Mouse (Mus musculus): ENCODE results near the gene Arfgef3. TPM values are rescaled to one million over a fixed set of nuclear protein-coding genes. Genes with fewer than 3 reads are reported as not detected.
"Not testable (repeated sequence)": the region's sequence is repeated elsewhere in the genome, so short reads cannot be mapped to it uniquely, and the experiment has no call there.

The Arfgef3 gene
- polyA plus RNA-seq, 1 experiment from 2014 or later = 0.02 TPM

DNA sequence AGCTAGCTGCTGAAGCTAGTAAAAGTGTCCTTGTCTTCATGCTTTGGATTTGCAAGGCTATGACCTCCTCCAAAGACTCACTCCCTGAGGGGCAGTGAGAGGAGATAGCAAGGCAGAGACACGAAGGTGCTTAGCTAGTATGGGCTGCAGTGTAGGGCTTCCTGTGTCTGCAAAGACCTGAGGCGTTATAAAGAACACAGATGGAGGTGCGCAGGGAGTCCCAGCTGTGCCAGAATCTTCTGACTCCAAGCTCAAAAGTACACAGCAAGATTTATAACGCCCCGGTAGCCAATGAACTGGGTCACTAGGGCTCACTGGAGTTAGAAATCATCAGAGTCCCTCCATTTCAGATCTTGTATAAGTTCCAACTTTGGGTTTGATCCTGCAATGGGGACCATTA lies 103.2 kb downstream of the Arfgef3 start:
- no peak overlapping the region for H3K4me2 ChIP-seq
- H3K9ac ChIP-seq = no peak overlapping the region
- 66% methylated on average over 5 of the region's 5 CpGs for WGBS (ENCODE audit: insufficient replicate concordance)
- no peak overlapping the region for H3K27ac ChIP-seq
- no peaks in the 10 kb centered on the region for H3K27me3 ChIP-seq
- no peak for DNase-seq
- no peaks in the 10 kb centered on the region for H3K4me1 ChIP-seq (replicated peaks)
- no peaks in the 10 kb centered on the region for H3K9me3 ChIP-seq (replicated peaks)
- H3K36me3 ChIP-seq = no peaks in the 10 kb centered on the region
- ATAC-seq (ENCODE audit: low read depth) = no peak
- no peak overlapping the region for H3K4me3 ChIP-seq (replicated peaks)

DNA sequence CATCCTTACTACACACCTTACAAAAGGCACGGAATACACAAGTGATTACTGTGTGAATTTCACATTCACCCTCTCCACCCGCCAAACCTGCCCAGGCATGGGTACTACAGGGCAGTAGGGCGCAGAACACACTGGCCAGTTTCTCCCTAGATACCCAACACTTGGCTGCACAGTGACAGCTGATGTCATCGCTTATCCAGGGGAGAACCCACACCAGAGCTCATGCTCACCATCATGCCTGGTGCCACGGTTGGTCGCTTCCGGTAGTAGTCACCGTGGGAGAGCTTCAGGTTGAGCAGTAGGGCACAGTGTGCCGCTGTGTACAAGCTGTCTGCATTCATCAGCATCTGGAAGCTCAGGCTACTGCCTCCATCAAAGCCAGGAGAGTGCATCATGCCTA lies 108.3 kb downstream of the Arfgef3 start:
- DNase-seq = no peak
- Histone ChIP-seq H3K4me2 (no peak overlapping the region), H3K4me3 (replicated peaks) (no peak overlapping the region), H3K36me3 (no peaks in the 10 kb centered on the region), H3K9me3 (replicated peaks) (no peaks in the 10 kb centered on the region), H3K27ac (no peak overlapping the region), H3K4me1 (replicated peaks) (no peaks in the 10 kb centered on the region), H3K9ac (no peak overlapping the region), H3K27me3 (no peaks in the 10 kb centered on the region)
- no peak for ATAC-seq (ENCODE audit: low read depth)
- WGBS (ENCODE audit: insufficient replicate concordance) = 72% methylated on average over 9 of the region's 9 CpGs

DNA sequence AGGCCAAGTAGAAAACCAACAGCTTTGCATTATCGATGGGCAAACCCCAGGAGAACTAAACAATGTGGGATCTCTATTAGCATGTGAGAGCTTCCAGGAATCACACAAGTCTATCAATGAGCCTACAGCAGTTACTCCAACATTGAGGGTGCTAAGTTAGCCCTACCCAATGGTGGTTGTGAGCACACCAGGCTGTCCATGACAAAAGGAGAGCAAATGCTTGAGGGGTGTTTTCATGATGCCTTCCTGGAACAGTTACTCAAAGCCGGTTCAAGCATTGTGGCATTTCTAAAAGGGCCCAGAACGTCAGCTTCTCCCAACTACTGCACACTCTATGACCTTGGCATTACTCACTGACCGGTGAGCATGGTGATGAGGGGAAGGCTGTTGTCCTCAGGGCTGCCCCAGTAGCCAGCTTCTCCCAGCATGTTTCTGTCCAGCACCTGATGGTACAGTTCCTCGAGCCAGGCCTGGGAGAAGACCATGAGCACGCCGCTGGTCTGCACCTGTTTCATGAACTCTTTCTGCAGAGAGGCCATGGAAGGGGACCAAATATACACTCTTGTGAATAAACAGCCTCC lies 109.3 kb downstream of the Arfgef3 start:
- Histone ChIP-seq H3K36me3 (no peaks in the 10 kb centered on the region), H3K4me2 (no peak overlapping the region), H3K4me3 (replicated peaks) (no peak overlapping the region), H3K4me1 (replicated peaks) (no peaks in the 10 kb centered on the region), H3K9me3 (replicated peaks) (no peaks in the 10 kb centered on the region), H3K27ac (no peak overlapping the region), H3K27me3 (no peaks in the 10 kb centered on the region), H3K9ac (no peak overlapping the region)
- 64% methylated on average over 7 of the region's 7 CpGs for WGBS (ENCODE audit: insufficient replicate concordance)
- ATAC-seq (ENCODE audit: low read depth) (no peak), DNase-seq (no peak)

DNA sequence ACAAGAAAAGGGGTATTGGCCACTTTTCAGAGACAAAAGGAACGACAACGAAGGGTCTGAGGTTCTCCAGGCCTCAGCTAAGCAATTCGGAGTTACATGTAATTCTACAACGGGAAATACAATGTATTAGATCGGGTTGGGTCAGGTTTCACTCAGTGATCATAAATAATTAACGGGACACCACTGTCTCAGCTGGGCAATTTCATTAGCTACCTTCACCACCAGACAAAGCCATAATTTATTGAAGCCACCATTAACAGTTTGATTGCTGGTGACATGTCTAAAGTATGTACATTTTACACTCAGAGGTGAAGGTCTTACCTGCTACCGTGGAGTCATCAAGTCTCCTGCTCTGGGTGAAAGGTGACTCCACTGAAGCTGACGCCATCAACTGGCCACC lies 113.3 kb downstream of the Arfgef3 start:
- H3K4me3 ChIP-seq (replicated peaks) = no peak overlapping the region
- 76% methylated on average over 8 of the region's 8 CpGs for WGBS (ENCODE audit: insufficient replicate concordance)
- H3K36me3 ChIP-seq = no peaks in the 10 kb centered on the region
- no peak overlapping the region for H3K27ac ChIP-seq
- no peaks in the 10 kb centered on the region for H3K4me1 ChIP-seq (replicated peaks)
- no peak for ATAC-seq (ENCODE audit: low read depth)
- H3K9ac ChIP-seq = no peak overlapping the region
- H3K27me3 ChIP-seq = no peaks in the 10 kb centered on the region
- DNase-seq = no peak
- no peaks in the 10 kb centered on the region for H3K9me3 ChIP-seq (replicated peaks)
- no peak overlapping the region for H3K4me2 ChIP-seq

DNA sequence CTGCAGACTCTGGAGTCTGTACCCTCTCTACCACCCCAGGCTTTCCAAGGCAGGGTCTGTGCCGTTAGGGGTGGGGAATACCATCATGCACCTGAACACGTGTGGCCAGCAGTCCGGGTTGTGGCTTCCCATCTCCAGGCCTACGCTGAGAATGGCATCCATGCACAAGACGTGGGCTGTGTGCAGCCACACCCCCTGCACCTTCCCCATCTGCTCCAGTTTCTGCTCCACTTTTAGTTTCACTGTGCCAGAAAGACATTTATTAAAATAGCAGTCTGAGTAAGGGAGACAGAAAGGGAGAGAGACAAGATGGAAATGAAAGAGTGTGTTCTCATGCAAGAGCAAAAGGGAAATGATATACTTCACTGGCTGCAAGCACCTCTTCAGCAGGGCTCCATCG lies 116.2 kb downstream of the Arfgef3 start:
- H3K9ac ChIP-seq = no peak overlapping the region
- H3K4me2 ChIP-seq = no peak overlapping the region
- WGBS (ENCODE audit: insufficient replicate concordance) = 64% methylated on average over 6 of the region's 6 CpGs
- no peaks in the 10 kb centered on the region for H3K9me3 ChIP-seq (replicated peaks)
- no peaks in the 10 kb centered on the region for H3K4me1 ChIP-seq (replicated peaks)
- H3K36me3 ChIP-seq = no peaks in the 10 kb centered on the region
- no peak overlapping the region for H3K4me3 ChIP-seq (replicated peaks)
- no peak for ATAC-seq (ENCODE audit: low read depth)
- no peaks in the 10 kb centered on the region for H3K27me3 ChIP-seq
- DNase-seq = no peak
- no peak overlapping the region for H3K27ac ChIP-seq

DNA sequence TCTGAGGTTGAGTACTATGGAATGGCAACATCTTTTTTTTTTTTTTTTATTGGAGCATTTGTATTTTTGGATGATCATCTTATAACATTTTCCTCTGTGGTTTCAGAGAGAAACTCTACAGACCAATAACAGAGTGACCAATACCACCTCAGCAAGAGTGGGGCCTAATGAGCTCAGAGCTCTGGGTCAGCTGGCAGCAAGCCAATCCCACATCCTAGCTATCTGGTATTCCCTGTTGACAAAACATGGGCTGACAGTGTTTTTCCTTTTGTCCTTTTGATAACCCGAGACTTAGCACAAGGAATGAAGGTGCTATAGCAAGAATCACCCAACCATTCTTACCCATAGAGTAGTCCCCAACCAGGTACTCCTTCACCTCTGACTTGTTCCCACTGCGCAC lies 131.0 kb downstream of the Arfgef3 start:
- H3K4me2 ChIP-seq = no peak overlapping the region
- no peaks in the 10 kb centered on the region for H3K9me3 ChIP-seq (replicated peaks)
- H3K27me3 ChIP-seq = no peaks in the 10 kb centered on the region
- no peaks in the 10 kb centered on the region for H3K4me1 ChIP-seq (replicated peaks)
- no peak overlapping the region for H3K27ac ChIP-seq
- H3K9ac ChIP-seq = no peak overlapping the region
- H3K36me3 ChIP-seq = no peaks in the 10 kb centered on the region
- WGBS (ENCODE audit: insufficient replicate concordance) = 71% methylated on average over 2 of the region's 2 CpGs
- ATAC-seq (ENCODE audit: low read depth) (no peak), DNase-seq (no peak)
- H3K4me3 ChIP-seq (replicated peaks) = no peak overlapping the region

DNA sequence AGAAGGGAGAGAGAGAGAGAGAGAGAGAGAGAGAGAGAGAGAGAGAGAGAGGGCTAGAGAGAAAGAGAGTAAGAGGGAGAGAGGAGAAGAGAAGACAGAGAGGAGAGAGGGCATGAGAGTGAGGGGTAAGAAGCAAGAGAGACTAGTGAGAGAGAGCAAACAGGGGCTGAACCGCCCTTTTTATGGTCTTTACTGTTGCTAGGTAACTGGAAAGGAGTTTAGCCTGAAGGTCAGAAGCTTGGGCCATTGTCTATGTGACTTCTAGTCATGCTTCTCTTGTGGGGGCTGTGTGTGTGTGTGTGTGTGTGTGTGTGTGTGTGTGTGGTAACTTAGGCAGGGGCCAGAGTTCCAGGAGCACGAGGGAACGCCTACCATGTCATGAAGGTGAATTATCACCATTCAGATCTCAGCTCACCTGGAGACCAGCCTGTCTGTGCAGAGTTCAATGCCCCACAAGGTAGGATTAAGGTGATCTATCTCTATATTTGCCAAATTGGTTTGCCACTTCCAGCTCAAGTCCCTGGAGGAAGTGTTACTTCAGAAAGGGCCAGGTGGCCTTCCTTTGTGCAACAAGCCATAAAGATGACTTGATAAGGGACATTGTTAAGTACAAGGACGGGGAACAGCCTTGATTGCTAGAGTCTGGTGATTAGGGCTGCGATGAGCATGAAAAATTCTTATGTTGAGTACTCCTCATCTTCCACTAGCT lies 138.8 kb downstream of the Arfgef3 start:
- H3K9ac ChIP-seq, H3K36me3 ChIP-seq, H3K27ac ChIP-seq: not testable (repeated sequence)

DNA sequence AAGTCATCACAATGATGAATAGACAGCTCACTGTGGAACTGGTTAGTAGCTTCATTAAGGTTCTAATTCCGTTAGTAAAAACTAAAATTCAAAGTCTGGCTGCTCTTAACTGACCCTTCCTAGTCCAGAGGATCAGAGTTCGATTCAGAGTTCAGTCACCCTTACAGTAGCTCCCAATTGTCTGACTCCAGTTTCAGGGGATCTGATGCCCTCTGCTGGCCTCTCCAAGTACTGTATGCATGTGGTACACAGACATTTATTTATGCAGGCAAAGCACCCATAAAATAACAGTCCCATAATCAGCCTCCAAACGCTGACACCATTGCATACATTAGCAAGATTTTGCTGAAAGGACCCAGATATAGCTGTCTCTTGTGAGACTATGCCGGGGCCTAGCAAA lies 141.7 kb downstream of the Arfgef3 start:
- H3K4me3 ChIP-seq (replicated peaks) = no peak overlapping the region
- 16% methylated on average over 4 of the region's 4 CpGs for WGBS (ENCODE audit: insufficient replicate concordance)
- no peak overlapping the region for H3K9ac ChIP-seq
- no peak overlapping the region for H3K4me2 ChIP-seq
- ATAC-seq (ENCODE audit: low read depth) (no peak), DNase-seq (peak; percentile 22)
- no peaks in the 10 kb centered on the region for H3K4me1 ChIP-seq (replicated peaks)
- H3K27me3 ChIP-seq = no peaks in the 10 kb centered on the region
- no peak overlapping the region for H3K27ac ChIP-seq
- H3K36me3 ChIP-seq = no peaks in the 10 kb centered on the region
- no peaks in the 10 kb centered on the region for H3K9me3 ChIP-seq (replicated peaks)

More for the DNA sequence above, 138.8 kb downstream of the Arfgef3 start:
- H3K4me3 ChIP-seq (replicated peaks); ATAC-seq (ENCODE audit: low read depth); H3K4me1 ChIP-seq (replicated peaks); H3K4me2 ChIP-seq; H3K27me3 ChIP-seq; H3K9me3 ChIP-seq (replicated peaks); DNase-seq: not testable (repeated sequence)
- WGBS (ENCODE audit: insufficient replicate concordance) = 53% methylated on average over 5 of the region's 5 CpGs

DNA sequence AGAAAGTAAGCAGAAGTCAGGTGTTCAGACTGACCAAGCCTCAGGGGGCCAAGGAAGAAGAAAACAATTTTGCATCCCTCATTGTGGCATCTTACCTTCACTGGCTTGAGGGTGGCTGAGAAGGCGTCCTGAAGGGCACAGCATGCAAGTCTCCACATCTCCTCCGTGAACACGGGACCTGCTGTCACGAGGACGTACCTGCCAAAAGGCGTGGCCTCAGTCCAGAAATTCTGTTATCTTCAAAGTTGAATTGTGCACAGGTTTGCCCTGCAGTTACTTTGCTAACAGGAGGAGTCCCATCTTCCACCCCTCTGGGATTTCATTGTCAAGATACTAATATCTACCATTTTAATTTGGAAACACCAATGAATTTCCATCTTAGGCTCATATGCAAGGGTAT lies 146.1 kb downstream of the Arfgef3 start:
- H3K4me3 ChIP-seq (replicated peaks) = no peak overlapping the region
- DNase-seq (no peak), ATAC-seq (ENCODE audit: low read depth) (no peak)
- no peak overlapping the region for H3K4me2 ChIP-seq
- no peaks in the 10 kb centered on the region for H3K36me3 ChIP-seq
- H3K4me1 ChIP-seq (replicated peaks) = no peaks in the 10 kb centered on the region
- no peak overlapping the region for H3K9ac ChIP-seq
- no peaks in the 10 kb centered on the region for H3K9me3 ChIP-seq (replicated peaks)
- H3K27ac ChIP-seq = no peak overlapping the region
- H3K27me3 ChIP-seq = no peaks in the 10 kb centered on the region
- WGBS (ENCODE audit: insufficient replicate concordance) = 75% methylated on average over 6 of the region's 6 CpGs

DNA sequence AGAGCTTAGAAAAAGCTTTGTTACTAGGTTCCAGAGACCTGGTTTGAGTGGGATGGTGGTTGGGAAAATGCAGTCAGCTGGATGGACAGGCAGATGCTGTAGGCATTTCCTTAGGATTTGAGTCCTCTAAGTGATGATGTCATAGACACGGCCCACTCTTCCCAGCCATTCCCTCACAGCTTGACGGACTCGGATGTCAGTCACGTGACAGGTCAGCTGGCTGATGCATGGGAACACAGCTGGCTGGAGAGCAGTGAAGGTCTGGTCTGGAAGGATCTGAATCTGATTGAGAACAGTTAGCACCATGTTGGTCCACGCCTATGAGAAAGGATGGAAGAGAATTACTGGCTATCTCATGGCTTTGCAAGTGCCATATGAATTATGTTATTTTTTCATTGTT lies 154.3 kb downstream of the Arfgef3 start:
- Histone ChIP-seq H3K36me3 (no peaks in the 10 kb centered on the region), H3K9ac (no peak overlapping the region), H3K27me3 (no peaks in the 10 kb centered on the region), H3K9me3 (replicated peaks) (no peaks in the 10 kb centered on the region), H3K27ac (no peak overlapping the region), H3K4me1 (replicated peaks) (no peaks in the 10 kb centered on the region), H3K4me3 (replicated peaks) (no peak overlapping the region), H3K4me2 (no peak overlapping the region)
- ATAC-seq (ENCODE audit: low read depth) (no peak), DNase-seq (no peak)
- WGBS (ENCODE audit: insufficient replicate concordance) = 72% methylated on average over 5 of the region's 5 CpGs

DNA sequence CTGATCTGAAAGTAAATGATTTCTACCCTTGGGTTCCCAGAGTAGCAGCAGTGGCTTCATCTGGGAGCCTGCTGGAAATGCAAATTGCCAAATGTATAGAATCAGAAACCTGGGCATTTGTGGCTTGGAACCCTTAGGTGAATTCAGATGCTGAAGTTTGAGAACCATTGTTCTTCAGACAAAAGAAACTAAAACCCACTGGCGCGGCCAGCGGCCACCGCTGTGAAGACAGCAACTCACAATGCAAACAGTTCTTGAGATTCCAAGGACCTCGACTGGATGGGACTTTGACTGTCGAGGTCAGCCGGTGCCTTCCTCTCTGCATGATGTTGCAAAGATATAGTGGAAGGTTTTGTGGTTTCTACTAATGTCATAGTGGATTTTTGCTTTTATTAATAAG lies 159.6 kb downstream of the Arfgef3 start:
- ATAC-seq (ENCODE audit: low read depth) (no peak), DNase-seq (no peak)
- no peak overlapping the region for H3K4me3 ChIP-seq (replicated peaks)
- no peak overlapping the region for H3K4me2 ChIP-seq
- no peaks in the 10 kb centered on the region for H3K9me3 ChIP-seq (replicated peaks)
- no peaks in the 10 kb centered on the region for H3K27me3 ChIP-seq
- 44% methylated on average over 7 of the region's 7 CpGs for WGBS (ENCODE audit: insufficient replicate concordance)
- H3K9ac ChIP-seq = no peak overlapping the region
- no peaks in the 10 kb centered on the region for H3K36me3 ChIP-seq
- no peak overlapping the region for H3K27ac ChIP-seq
- H3K4me1 ChIP-seq (replicated peaks) = no peaks in the 10 kb centered on the region

DNA sequence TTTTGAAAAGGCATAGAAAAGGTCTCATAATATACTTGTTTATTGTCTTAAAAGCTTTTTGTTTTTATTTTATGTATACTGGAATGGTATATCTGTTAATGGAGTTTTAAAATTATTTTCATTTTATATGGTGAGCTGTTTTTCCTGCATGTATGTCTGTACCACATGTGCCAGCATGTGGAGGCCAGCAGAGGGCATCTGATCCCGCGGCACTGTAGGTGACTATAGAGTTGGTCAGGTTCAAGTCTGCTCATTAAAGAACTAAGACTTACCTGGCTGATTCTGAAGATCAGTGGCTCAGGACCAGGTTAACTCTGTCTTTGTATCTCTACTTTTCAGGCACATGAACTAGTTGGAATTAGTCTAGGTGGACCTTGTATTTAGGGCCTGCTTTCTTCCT lies 171.2 kb downstream of the Arfgef3 start:
- WGBS (ENCODE audit: insufficient replicate concordance) = 42% methylated on average over 2 of the region's 2 CpGs
- H3K27ac ChIP-seq = no peak overlapping the region
- H3K4me2 ChIP-seq = no peak overlapping the region
- ATAC-seq (ENCODE audit: low read depth) = no peak
- no peaks in the 10 kb centered on the region for H3K9me3 ChIP-seq (replicated peaks)
- no peaks in the 10 kb centered on the region for H3K27me3 ChIP-seq
- no peaks in the 10 kb centered on the region for H3K4me1 ChIP-seq (replicated peaks)
- no peak overlapping the region for H3K4me3 ChIP-seq (replicated peaks)
- H3K36me3 ChIP-seq = no peaks in the 10 kb centered on the region
- H3K9ac ChIP-seq = no peak overlapping the region
- no peak for DNase-seq

Measured in liver, embryonic 13.5 days (tissue).